Mouse (Mus musculus) lung, embryonic 15.5 days (tissue): ENCODE data around the gene Glmp. TPM values are rescaled to one million over a fixed set of nuclear protein-coding genes. Genes with fewer than 3 reads are reported as not detected.
A peak's percentile ranks its signal among the peaks of the same experiment; 100 is the strongest.
"Not testable (repeated sequence)": the region's sequence is repeated elsewhere in the genome, so short reads cannot be mapped to it uniquely, and the experiment has no call there.

Experiments used
- ATAC-seq: fragments of 200-750 bp; cut with Nextera tagmentation; 2 replicates; pipeline ENCODE4 v1.8.0; 2017; ENCODE audit warnings: moderate number of reproducible peaks, borderline replicate concordance; ENCODE audit not compliant: low FRiP score, low TSS enrichment; ENCODE audit errors: extremely low read depth
- H3K27ac ChIP-seq: fragments of 300-500 bp; sonication (generic); 2 replicates; pipeline ENCODE4 v1.5.1; 2015; ENCODE audit warnings: moderate library complexity, mild to moderate bottlenecking, inconsistent platforms
- H3K27me3 ChIP-seq: fragments of 300-500 bp; sonication (generic); 2 replicates; pipeline ENCODE4 v1.6.1; 2015; ENCODE audit warnings: inconsistent platforms
- H3K36me3 ChIP-seq: fragments of 300-500 bp; sonication (generic); 2 replicates; pipeline ENCODE4 v1.6.1; 2015; ENCODE audit warnings: inconsistent platforms
- H3K4me1 ChIP-seq: fragments of 300-500 bp; sonication (generic); 2 replicates; pipeline ENCODE4 v1.6.1; 2015; ENCODE audit warnings: inconsistent platforms
- H3K4me2 ChIP-seq: fragments of 300-500 bp; sonication (generic); 2 replicates; pipeline ENCODE4 v1.6.1; 2015; ENCODE audit warnings: inconsistent platforms, mild to moderate bottlenecking, moderate library complexity
- H3K4me3 ChIP-seq: fragments of 300-500 bp; sonication (generic); 2 replicates; pipeline ENCODE4 v1.5.1; 2015; ENCODE audit warnings: mild to moderate bottlenecking, inconsistent platforms
- H3K9ac ChIP-seq: fragments of 300-500 bp; sonication (generic); 2 replicates; pipeline ENCODE4 v1.6.1; 2015; ENCODE audit warnings: inconsistent platforms
- H3K9me3 ChIP-seq: fragments of 300-500 bp; sonication (generic); 2 replicates; pipeline ENCODE4 v1.6.1; 2016; ENCODE audit warnings: inconsistent platforms
- WGBS: fragments of 180-500 bp; shearing (Covaris S2); methylation state at CpG from one replicate; pipeline ENCODE4 v1.1.7; 2015; 5-methylcytosine and 5-hydroxymethylcytosine counted together
- polyA plus RNA-seq: library from polyadenylated mRNA; unstranded; fragments of >200 nt; fragmentation: Nextera tagmentation; extraction: Ambion mirVana; gene quantifications from 2 replicates; pipeline ENCODE4 v1.2.1, GENCODE M21; 2015

Glmp gene
- 192 and 203 TPM in 2 replicates for polyA plus RNA-seq

DNA sequence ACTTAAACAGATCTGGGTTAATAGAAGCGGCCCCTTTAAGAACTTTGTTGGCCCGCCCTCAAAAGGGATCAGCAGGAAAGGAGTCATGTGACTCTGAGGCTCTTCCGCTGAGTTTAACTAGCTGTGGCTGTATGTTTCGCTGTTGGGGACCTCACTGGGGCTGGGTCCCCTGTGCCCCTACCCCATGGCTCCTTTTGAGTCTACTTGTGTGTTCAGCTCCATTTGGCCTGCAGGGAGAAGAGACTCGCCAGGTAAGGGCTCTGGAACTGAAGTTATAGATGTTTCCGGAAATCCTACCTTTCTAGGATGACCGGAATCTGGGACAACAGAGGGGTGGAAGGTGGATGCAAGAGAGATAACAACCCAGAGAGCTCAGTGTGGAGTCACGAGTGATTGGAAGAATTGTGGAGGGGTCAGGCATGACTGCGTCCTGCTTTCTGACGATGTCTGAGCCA lies at the start of gene Glmp:
Gene Glmp (plus strand): TSS at position 73 of the 455 bp plus-strand sequence.
- no peaks in the 10 kb centered on the region for H3K27me3 ChIP-seq
- H3K36me3 ChIP-seq, result peaks cover 50% of the 10 kb centered on the region
- under 1% methylated on average over 10 of the region's 10 CpGs for WGBS
- 0 out of 2 replicates have a peak within 1 kb of the TSS, but pooled peaks have one; percentile 3 for H3K27ac ChIP-seq
- H3K9ac ChIP-seq, result peak within 1 kb of the TSS; percentile 66
- peak within 1 kb of the TSS; percentile 56 for H3K4me3 ChIP-seq
- no peaks in the 10 kb centered on the region for H3K9me3 ChIP-seq
- peaks cover 9% of the 10 kb centered on the region for H3K4me1 ChIP-seq
- peak; percentile 76; the same call in 1 of the 2 replicates for ATAC-seq
- H3K4me2 ChIP-seq, result peak within 1 kb of the TSS; percentile 81

DNA sequence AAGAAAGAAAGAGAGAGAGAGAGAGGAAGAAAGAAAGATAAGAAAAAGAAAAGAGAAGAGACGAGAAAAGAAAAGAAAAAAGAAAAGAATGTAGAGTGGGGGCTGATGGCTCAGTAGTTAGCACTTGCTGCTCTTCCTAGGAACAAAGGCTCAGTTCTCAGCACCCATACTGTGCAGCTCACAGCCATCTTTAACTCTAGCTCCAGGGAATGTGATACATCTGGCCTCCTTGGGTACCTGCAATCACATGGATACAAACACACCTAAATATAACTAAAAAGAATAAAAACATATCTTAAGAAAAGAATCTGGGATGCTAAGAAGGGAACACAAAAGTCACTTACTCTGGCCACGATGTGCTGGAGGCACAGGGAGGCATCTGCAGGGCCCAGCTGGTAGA lies 48.7 kb upstream of the Glmp start:
- Histone ChIP-seq H3K4me1 (no peaks in the 10 kb centered on the region), H3K4me2 (no peak overlapping the region), H3K9ac (no peak overlapping the region), H3K27me3 (no peaks in the 10 kb centered on the region), H3K27ac (no peak overlapping the region), H3K4me3 (no peak overlapping the region), H3K36me3 (no peaks in the 10 kb centered on the region), H3K9me3 (no peaks in the 10 kb centered on the region)
- WGBS, result 74% methylated on average over 2 of the region's 2 CpGs
- ATAC-seq, result no peak

DNA sequence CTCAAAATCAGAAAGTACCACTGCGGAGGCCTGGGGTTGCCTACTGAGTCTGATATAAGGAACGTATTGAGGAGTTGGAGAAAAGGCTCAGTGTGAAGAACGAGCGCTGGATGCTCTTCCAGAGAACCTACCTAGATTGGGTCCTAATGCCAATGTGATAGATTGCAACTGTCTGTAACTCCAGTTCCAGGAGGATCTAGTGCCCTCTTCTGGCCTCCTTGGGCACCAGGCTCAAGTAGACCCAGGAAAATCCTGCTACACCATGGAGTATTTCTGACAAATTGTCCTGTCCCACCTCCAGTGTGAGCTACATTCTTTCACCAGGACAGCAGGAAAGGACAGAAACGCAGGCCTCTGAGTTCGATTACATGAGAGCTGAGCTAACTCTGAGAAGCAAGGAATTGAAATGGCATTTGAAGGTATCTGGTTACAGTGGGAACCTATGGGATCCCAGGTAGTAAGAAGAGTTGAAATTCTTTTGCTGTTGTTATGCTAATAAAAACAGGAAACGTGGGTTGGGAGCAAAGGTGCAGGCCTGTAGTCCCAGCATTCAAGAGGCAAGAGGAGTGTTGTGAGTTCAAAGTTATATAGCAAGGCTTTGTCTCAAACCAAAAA lies 48.2 kb upstream of the Glmp start:
- Histone ChIP-seq H3K27me3 (no peaks in the 10 kb centered on the region), H3K9me3 (no peaks in the 10 kb centered on the region), H3K9ac (no peak overlapping the region), H3K4me2 (no peak overlapping the region), H3K4me1 (no peaks in the 10 kb centered on the region), H3K27ac (no peak overlapping the region), H3K36me3 (no peaks in the 10 kb centered on the region), H3K4me3 (no peak overlapping the region)
- no peak for ATAC-seq
- 36% methylated on average over 7 of the region's 7 CpGs for WGBS

DNA sequence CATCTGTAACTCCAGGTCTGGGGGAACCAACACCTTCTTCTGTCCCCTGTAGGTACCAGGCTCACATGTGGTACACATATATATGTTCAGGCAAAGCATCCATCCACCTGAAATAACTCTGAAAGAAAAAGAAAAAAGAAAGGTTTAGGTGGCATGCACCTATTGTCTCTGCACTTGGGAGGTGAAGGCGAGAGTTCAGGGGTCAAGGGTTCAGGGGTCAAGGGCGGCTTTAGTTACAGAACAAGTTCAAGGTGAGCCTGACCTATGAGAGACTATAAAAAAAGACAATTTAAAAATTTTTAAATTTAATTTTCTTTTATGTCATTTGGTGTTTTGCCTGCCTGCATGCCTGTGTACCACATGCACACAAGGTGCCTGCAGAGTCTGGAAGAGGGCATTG lies 44.8 kb upstream of the Glmp start:
- Histone ChIP-seq H3K4me2 (no peak overlapping the region), H3K4me1 (no peaks in the 10 kb centered on the region), H3K4me3 (no peak overlapping the region), H3K9ac (no peak overlapping the region), H3K27me3 (no peaks in the 10 kb centered on the region), H3K27ac (no peak overlapping the region), H3K9me3 (no peaks in the 10 kb centered on the region), H3K36me3 (no peaks in the 10 kb centered on the region)
- WGBS, result 81% methylated on average over 2 of the region's 2 CpGs
- ATAC-seq, result no peak

DNA sequence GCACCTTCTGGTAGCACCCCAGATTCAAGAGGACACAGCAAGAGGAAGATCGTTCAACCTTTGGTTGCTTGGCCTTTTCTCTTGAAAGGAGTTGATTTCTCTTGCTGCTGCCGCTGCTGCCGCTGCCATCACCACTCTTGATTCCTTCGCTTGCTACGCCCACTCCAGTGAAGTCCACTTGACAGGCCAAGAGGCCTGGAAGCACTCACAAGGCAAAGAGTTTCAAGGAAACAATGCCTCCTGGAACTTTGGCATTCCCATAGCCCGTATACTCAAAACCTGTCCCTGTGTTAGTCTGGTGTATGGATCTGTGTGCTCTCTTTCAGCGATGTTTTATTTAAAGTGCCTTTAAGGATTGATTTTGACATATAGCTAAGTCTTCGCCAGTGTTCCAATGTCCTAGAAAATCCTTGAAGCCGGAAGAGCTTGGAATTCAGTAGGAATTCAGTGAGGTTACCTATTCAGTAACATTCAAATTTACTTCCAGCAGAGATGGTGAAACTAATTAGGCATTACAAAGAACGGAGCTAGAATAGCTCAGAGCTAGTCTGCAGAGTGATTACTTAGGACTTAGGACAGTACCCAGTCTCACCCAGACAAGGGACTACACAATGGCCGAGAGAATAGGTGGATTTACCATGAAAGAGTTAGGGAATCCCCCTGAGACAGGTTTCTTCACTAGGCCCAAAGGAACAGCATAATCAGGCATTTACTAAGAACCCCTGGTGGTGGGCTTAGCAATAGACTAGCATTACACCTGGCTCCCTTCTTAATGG lies 43.5 kb upstream of the Glmp start:
- H3K4me2 ChIP-seq, H3K27ac ChIP-seq, H3K9ac ChIP-seq, ATAC-seq, H3K27me3 ChIP-seq, H3K36me3 ChIP-seq, H3K4me3 ChIP-seq, H3K9me3 ChIP-seq, H3K4me1 ChIP-seq: not testable (repeated sequence)
- WGBS, result 59% methylated on average over 11 of the region's 11 CpGs

DNA sequence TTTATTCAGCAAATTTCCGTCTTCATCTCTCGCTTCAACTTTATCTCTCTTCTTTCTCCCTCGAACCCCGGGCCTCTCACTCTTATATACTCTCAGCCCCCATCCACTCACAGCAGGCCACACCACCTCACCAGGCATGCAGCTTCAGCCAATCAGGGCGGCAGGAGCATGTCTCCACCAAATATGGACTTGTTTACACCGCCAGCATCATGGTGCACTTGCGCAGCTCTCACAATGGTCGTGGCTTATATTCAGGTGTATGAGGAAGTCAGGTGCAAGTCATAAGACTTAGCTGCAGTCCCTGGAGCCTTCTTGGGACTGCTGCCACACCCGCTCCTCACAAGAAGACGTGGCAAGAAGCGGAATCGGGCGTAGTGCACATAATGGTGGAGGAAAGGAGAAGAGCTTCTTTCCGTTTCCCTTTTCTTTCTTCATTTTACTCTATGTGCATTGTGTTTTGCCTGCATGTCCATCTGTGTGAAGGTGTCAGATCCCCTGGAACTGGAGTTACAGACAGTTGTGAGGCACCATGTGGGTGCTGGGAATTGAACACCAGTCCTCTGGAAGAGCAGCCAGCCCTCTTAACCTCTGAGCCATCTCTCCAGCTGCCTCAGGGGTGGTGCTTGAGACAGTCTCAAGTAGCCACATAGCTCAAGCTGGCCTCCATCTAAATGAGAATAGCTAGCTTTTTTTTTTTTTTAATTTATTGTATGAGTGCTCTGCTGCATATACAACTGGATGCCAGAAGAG lies 39.8 kb upstream of the Glmp start:
- not testable (repeated sequence) for H3K9ac ChIP-seq, H3K9me3 ChIP-seq, H3K27ac ChIP-seq, H3K4me3 ChIP-seq, H3K36me3 ChIP-seq, H3K4me2 ChIP-seq, H3K4me1 ChIP-seq, H3K27me3 ChIP-seq, ATAC-seq
- WGBS, result 95% methylated on average over 14 of the region's 14 CpGs

DNA sequence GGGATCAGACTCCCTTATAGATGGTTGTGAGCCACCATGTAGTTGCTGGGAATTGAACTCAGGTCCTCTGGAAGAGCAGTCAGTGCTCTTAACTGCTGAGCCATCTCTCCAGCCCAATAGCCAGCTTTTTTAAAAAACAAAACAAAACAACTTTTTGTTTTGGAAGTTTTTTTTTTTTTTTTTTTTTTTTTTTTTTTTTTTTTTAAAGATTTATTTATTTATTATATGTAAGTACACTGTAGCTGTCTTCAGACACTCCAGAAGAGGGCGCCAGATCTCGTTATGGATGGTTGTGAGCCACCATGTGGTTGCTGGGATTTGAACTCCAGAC lies 39.3 kb upstream of the Glmp start:
- not testable (repeated sequence) for H3K9ac ChIP-seq, H3K27me3 ChIP-seq, H3K4me1 ChIP-seq, H3K9me3 ChIP-seq, H3K4me2 ChIP-seq, H3K4me3 ChIP-seq, H3K36me3 ChIP-seq, H3K27ac ChIP-seq, ATAC-seq
- 72% methylated on average over 2 of the region's 2 CpGs for WGBS

DNA sequence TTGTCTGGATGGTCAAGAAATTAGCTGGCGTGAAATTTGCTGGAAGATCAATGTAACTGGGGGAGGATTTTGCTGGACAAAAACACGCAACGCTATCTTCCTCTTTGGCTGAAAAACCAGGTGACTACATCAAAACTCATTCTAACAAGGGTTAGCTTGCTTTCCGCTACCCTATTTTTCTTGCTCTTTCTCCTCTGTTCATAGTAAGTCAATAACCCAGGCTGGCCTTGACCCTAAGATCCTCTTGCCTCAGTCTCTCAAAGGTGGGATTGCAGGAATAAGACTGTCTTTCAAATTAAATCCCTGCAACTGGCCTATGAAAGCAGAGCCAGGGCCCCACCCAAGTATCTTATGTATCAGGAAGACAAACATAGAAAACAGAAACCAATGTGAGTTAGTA lies 37.7 kb upstream of the Glmp start, which contains the start of gene Gm38392:
Gene Gm38392 (minus strand): TSS at position 101 of the 400 bp plus-strand sequence.
- Histone ChIP-seq H3K9me3 (no peaks in the 10 kb centered on the region), H3K27me3 (no peaks in the 10 kb centered on the region), H3K4me2 (no peak within 1 kb of the TSS), H3K4me3 (no peak within 1 kb of the TSS), H3K36me3 (no peaks in the 10 kb centered on the region), H3K9ac (no peak within 1 kb of the TSS), H3K4me1 (no peaks in the 10 kb centered on the region), H3K27ac (peak within 1 kb of the TSS; percentile 48; the same call in 1 of the 2 replicates)
- no peak for ATAC-seq
- WGBS, result 98% methylated on average over 4 of the region's 4 CpGs

GRCm38 (mm10) chr3:88288133-88288713 lies 36.6 kb upstream of the Glmp start:
- not testable (repeated sequence) for H3K4me1 ChIP-seq, H3K9me3 ChIP-seq, H3K4me2 ChIP-seq, H3K27me3 ChIP-seq, H3K4me3 ChIP-seq, H3K9ac ChIP-seq, ATAC-seq, H3K36me3 ChIP-seq
- peak overlapping the region; percentile 48; the same call in 1 of the 2 replicates for H3K27ac ChIP-seq
- 70% methylated on average over 10 of the region's 10 CpGs for WGBS

DNA sequence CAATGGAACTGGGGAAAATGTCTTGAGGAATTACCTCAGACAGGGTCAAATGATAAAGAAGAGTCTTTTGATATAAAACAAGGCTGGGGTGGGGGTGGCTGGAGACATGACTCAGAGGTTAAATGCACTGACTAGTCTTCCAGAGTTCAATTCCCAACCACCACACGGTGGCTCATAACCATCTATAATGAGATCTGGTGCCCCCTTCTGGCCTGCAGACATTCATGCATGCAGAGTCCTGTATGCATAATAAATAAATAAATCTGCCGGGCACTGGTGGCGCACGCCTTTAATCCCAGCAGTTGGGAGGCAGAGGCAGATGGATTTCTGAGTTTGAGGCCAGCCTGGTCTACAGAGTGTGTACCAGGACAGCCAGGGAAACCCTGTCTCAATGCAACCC lies 32.9 kb upstream of the Glmp start:
- Histone ChIP-seq H3K9me3 (no peaks in the 10 kb centered on the region), H3K4me2 (no peak overlapping the region), H3K36me3 (no peaks in the 10 kb centered on the region), H3K4me1 (peaks cover 3% of the 10 kb centered on the region), H3K27me3 (no peaks in the 10 kb centered on the region), H3K4me3 (no peak overlapping the region), H3K27ac (no peak overlapping the region), H3K9ac (no peak overlapping the region)
- no peak for ATAC-seq
- WGBS, result 51% methylated on average over 4 of the region's 4 CpGs

DNA sequence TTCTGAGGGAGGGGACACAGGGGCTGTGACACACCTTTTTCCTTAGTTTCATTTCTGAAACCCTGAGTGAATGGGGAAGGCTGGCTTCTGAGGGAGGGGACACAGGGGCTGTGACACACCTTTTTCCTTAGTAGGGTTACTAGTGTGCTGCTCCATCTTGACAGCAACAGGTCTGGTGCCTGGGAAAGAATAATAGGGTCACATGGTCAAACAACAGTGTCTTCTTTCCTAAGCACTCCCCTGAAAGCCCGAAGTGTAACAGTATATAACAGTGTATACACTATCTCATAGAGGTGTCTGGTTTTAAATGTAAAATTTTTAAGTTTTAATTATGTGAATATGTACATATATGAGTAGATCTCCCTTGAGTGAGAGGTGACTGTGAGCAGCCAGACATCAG lies 29.6 kb upstream of the Glmp start:
- not testable (repeated sequence) for H3K27me3 ChIP-seq, ATAC-seq, H3K9me3 ChIP-seq, H3K9ac ChIP-seq, H3K27ac ChIP-seq
- 63% methylated on average over 1 of the region's 1 CpGs for WGBS
- peak overlapping the region; percentile 85; the same call in 1 of the 2 replicates for H3K4me3 ChIP-seq
- H3K36me3 ChIP-seq, result peaks cover 15% of the 10 kb centered on the region
- peaks cover 17% of the 10 kb centered on the region for H3K4me1 ChIP-seq
- H3K4me2 ChIP-seq, result peak overlapping the region; percentile 72
